Mouse (Mus musculus): ENCODE results near the gene Ugt1a1. TPM values are rescaled to one million over a fixed set of nuclear protein-coding genes. Genes with fewer than 3 reads are reported as not detected.

Ugt1a1 gene
- polyA plus RNA-seq, 1 experiment from 2014 or later: 0.61 TPM

- H3K4me2 ChIP-seq (replicated peaks; ENCODE audit: low read depth, low read length): no peak overlapping the region
- no peak overlapping the region for H3K4me3 ChIP-seq (ENCODE audit: low read length)
- WGBS: 76% methylated on average over 6 of the region's 6 CpGs
- H3K4me1 ChIP-seq (ENCODE audit: control insufficient read depth, insufficient read depth, low read length): no peaks in the 10 kb centered on the region
- ATAC-seq (ENCODE audit: low FRiP score, low TSS enrichment): no peak
- H3K27me3 ChIP-seq (ENCODE audit: control insufficient read depth, insufficient read depth, low read length): no peaks in the 10 kb centered on the region
- H3K36me3 ChIP-seq (ENCODE audit: control insufficient read depth, insufficient read depth, low read length): no peaks in the 10 kb centered on the region
- H3K9ac ChIP-seq (ENCODE audit: low read depth, low read length): no peak overlapping the region
- H3K27ac ChIP-seq (ENCODE audit: low read depth, low read length): no peak overlapping the region
- H3K9me3 ChIP-seq (ENCODE audit: control insufficient read depth, low read length): peaks cover 97% of the 10 kb centered on the region
Observed at GRCm38 (mm10) chr1:88230981-88231802, 19.4 kb downstream of the Ugt1a1 start.

GRCm38 (mm10) chr1:88231803-88232499, 20.2 kb downstream of the Ugt1a1 start:
- no peak overlapping the region for H3K27ac ChIP-seq (ENCODE audit: low read depth, low read length)
- H3K4me2 ChIP-seq (replicated peaks; ENCODE audit: low read depth, low read length): no peak overlapping the region
- peaks cover 95% of the 10 kb centered on the region for H3K9me3 ChIP-seq (ENCODE audit: control insufficient read depth, low read length)
- H3K27me3 ChIP-seq (ENCODE audit: control insufficient read depth, insufficient read depth, low read length): no peaks in the 10 kb centered on the region
- WGBS: 67% methylated on average over 7 of the region's 7 CpGs
- H3K4me1 ChIP-seq (ENCODE audit: control insufficient read depth, insufficient read depth, low read length): no peaks in the 10 kb centered on the region
- no peak overlapping the region for H3K9ac ChIP-seq (ENCODE audit: low read depth, low read length)
- no peak overlapping the region for H3K4me3 ChIP-seq (ENCODE audit: low read length)
- no peak for ATAC-seq (ENCODE audit: low FRiP score, low TSS enrichment)
- no peaks in the 10 kb centered on the region for H3K36me3 ChIP-seq (ENCODE audit: control insufficient read depth, insufficient read depth, low read length)

GRCm38 (mm10) chr1:88232664-88233380, 21.1 kb downstream of the Ugt1a1 start:
- Histone ChIP-seq H3K4me3 (ENCODE audit: low read length) (no peak overlapping the region), H3K27ac (ENCODE audit: low read depth, low read length) (no peak overlapping the region), H3K9me3 (ENCODE audit: control insufficient read depth, low read length) (peaks cover 95% of the 10 kb centered on the region), H3K4me1 (ENCODE audit: control insufficient read depth, insufficient read depth, low read length) (no peaks in the 10 kb centered on the region), H3K36me3 (ENCODE audit: control insufficient read depth, insufficient read depth, low read length) (no peaks in the 10 kb centered on the region), H3K4me2 (replicated peaks; ENCODE audit: low read depth, low read length) (no peak overlapping the region), H3K9ac (ENCODE audit: low read depth, low read length) (no peak overlapping the region), H3K27me3 (ENCODE audit: control insufficient read depth, insufficient read depth, low read length) (no peaks in the 10 kb centered on the region)
- WGBS: 57% methylated on average over 3 of the region's 3 CpGs
- ATAC-seq (ENCODE audit: low FRiP score, low TSS enrichment): no peak

- H3K4me3 ChIP-seq (ENCODE audit: low read length): no peak overlapping the region
- H3K36me3 ChIP-seq (ENCODE audit: control insufficient read depth, insufficient read depth, low read length): no peaks in the 10 kb centered on the region
- no peak for ATAC-seq (ENCODE audit: low FRiP score, low TSS enrichment)
- peaks cover 95% of the 10 kb centered on the region for H3K9me3 ChIP-seq (ENCODE audit: control insufficient read depth, low read length)
- H3K4me1 ChIP-seq (ENCODE audit: control insufficient read depth, insufficient read depth, low read length): no peaks in the 10 kb centered on the region
- WGBS: 72% methylated on average over 14 of the region's 14 CpGs
- H3K27me3 ChIP-seq (ENCODE audit: control insufficient read depth, insufficient read depth, low read length): no peaks in the 10 kb centered on the region
- H3K27ac ChIP-seq (ENCODE audit: low read depth, low read length): no peak overlapping the region
- H3K9ac ChIP-seq (ENCODE audit: low read depth, low read length): no peak overlapping the region
- no peak overlapping the region for H3K4me2 ChIP-seq (replicated peaks; ENCODE audit: low read depth, low read length)
Observed at GRCm38 (mm10) chr1:88233421-88234247, 21.9 kb downstream of the Ugt1a1 start.

- 65% methylated on average over 4 of the region's 4 CpGs for WGBS
- ATAC-seq (ENCODE audit: low FRiP score, low TSS enrichment): no peak
- no peaks in the 10 kb centered on the region for H3K36me3 ChIP-seq (ENCODE audit: control insufficient read depth, insufficient read depth, low read length)
- no peak overlapping the region for H3K4me2 ChIP-seq (replicated peaks; ENCODE audit: low read depth, low read length)
- no peak overlapping the region for H3K27ac ChIP-seq (ENCODE audit: low read depth, low read length)
- no peak overlapping the region for H3K9ac ChIP-seq (ENCODE audit: low read depth, low read length)
- H3K4me1 ChIP-seq (ENCODE audit: control insufficient read depth, insufficient read depth, low read length): no peaks in the 10 kb centered on the region
- H3K9me3 ChIP-seq (ENCODE audit: control insufficient read depth, low read length): peaks cover 95% of the 10 kb centered on the region
- H3K4me3 ChIP-seq (ENCODE audit: low read length): no peak overlapping the region
- H3K27me3 ChIP-seq (ENCODE audit: control insufficient read depth, insufficient read depth, low read length): no peaks in the 10 kb centered on the region
Observed at GRCm38 (mm10) chr1:88234248-88234610, 22.5 kb downstream of the Ugt1a1 start.

- Histone ChIP-seq H3K4me1 (ENCODE audit: control insufficient read depth, insufficient read depth, low read length) (no peaks in the 10 kb centered on the region), H3K9ac (ENCODE audit: low read depth, low read length) (no peak overlapping the region), H3K4me3 (ENCODE audit: low read length) (no peak overlapping the region), H3K4me2 (replicated peaks; ENCODE audit: low read depth, low read length) (no peak overlapping the region), H3K36me3 (ENCODE audit: control insufficient read depth, insufficient read depth, low read length) (no peaks in the 10 kb centered on the region), H3K27me3 (ENCODE audit: control insufficient read depth, insufficient read depth, low read length) (no peaks in the 10 kb centered on the region), H3K27ac (ENCODE audit: low read depth, low read length) (no peak overlapping the region), H3K9me3 (ENCODE audit: control insufficient read depth, low read length) (peaks cover 96% of the 10 kb centered on the region)
- WGBS: 45% methylated on average over 5 of the region's 5 CpGs
- no peak for ATAC-seq (ENCODE audit: low FRiP score, low TSS enrichment)
Observed at GRCm38 (mm10) chr1:88234646-88235045, 22.9 kb downstream of the Ugt1a1 start.

- Histone ChIP-seq H3K4me1 (ENCODE audit: control insufficient read depth, insufficient read depth, low read length) (no peaks in the 10 kb centered on the region), H3K27me3 (ENCODE audit: control insufficient read depth, insufficient read depth, low read length) (no peaks in the 10 kb centered on the region), H3K27ac (ENCODE audit: low read depth, low read length) (no peak overlapping the region), H3K4me3 (ENCODE audit: low read length) (no peak overlapping the region), H3K9ac (ENCODE audit: low read depth, low read length) (no peak overlapping the region), H3K4me2 (replicated peaks; ENCODE audit: low read depth, low read length) (no peak overlapping the region), H3K9me3 (ENCODE audit: control insufficient read depth, low read length) (peaks cover 96% of the 10 kb centered on the region), H3K36me3 (ENCODE audit: control insufficient read depth, insufficient read depth, low read length) (no peaks in the 10 kb centered on the region)
- 67% methylated on average over 11 of the region's 11 CpGs for WGBS
- ATAC-seq (ENCODE audit: low FRiP score, low TSS enrichment): no peak
Observed at GRCm38 (mm10) chr1:88235046-88235893, 23.5 kb downstream of the Ugt1a1 start.

- WGBS: 61% methylated on average over 4 of the region's 4 CpGs
- no peak for ATAC-seq (ENCODE audit: low FRiP score, low TSS enrichment)
- peaks cover 96% of the 10 kb centered on the region for H3K9me3 ChIP-seq (ENCODE audit: control insufficient read depth, low read length)
Observed at GRCm38 (mm10) chr1:88235894-88236415, 24.2 kb downstream of the Ugt1a1 start.

More at GRCm38 (mm10) chr1:88235894-88236415, 24.2 kb downstream of the Ugt1a1 start:
- Histone ChIP-seq H3K4me1 (ENCODE audit: control insufficient read depth, insufficient read depth, low read length) (no peaks in the 10 kb centered on the region), H3K27me3 (ENCODE audit: control insufficient read depth, insufficient read depth, low read length) (no peaks in the 10 kb centered on the region), H3K36me3 (ENCODE audit: control insufficient read depth, insufficient read depth, low read length) (no peaks in the 10 kb centered on the region), H3K9ac (ENCODE audit: low read depth, low read length) (no peak overlapping the region), H3K4me2 (replicated peaks; ENCODE audit: low read depth, low read length) (no peak overlapping the region), H3K4me3 (ENCODE audit: low read length) (no peak overlapping the region), H3K27ac (ENCODE audit: low read depth, low read length) (no peak overlapping the region)

Data from kidney, embryonic 14.5 days (tissue).